Mouse (Mus musculus): ENCODE results near the gene Hectd4.
A peak's percentile ranks its signal among the peaks of the same experiment; 100 is the strongest.
"Not testable (repeated sequence)": the region's sequence is repeated elsewhere in the genome, so short reads cannot be mapped to it uniquely, and the experiment has no call there.

Hectd4 gene

GRCm38 (mm10) chr5:121206984-121207383 lies 13.0 kb upstream of the Hectd4 start:
- DNase-seq: no peak

GRCm38 (mm10) chr5:121209755-121210600 lies 10.0 kb upstream of the Hectd4 start:
- DNase-seq: no peak

GRCm38 (mm10) chr5:121210601-121210924 lies 9.5 kb upstream of the Hectd4 start:
- DNase-seq: no peak

GRCm38 (mm10) chr5:121212108-121212507 lies 7.9 kb upstream of the Hectd4 start:
- no peak for DNase-seq

GRCm38 (mm10) chr5:121214707-121215106 lies 5.3 kb upstream of the Hectd4 start:
- no peak for DNase-seq

- peak; percentile 88 for DNase-seq
Observed at GRCm38 (mm10) chr5:121215380-121216125, 4.5 kb upstream of the Hectd4 start.

GRCm38 (mm10) chr5:121216126-121216446 lies 3.9 kb upstream of the Hectd4 start:
- DNase-seq: peak; percentile 38

GRCm38 (mm10) chr5:121216584-121217312 lies 3.3 kb upstream of the Hectd4 start:
- not testable (repeated sequence) for DNase-seq

- DNase-seq: no peak
Observed at GRCm38 (mm10) chr5:121217313-121217634, 2.7 kb upstream of the Hectd4 start.

GRCm38 (mm10) chr5:121219190-121219589 lies 829 bp upstream of the Hectd4 start:
- peak; percentile 39 for DNase-seq

- DNase-seq: peak; percentile 69
Observed at GRCm38 (mm10) chr5:121220732-121221301, 798 bp downstream of the Hectd4 start.

- no peak for DNase-seq
Observed at GRCm38 (mm10) chr5:121221328-121221850, 1.4 kb downstream of the Hectd4 start.

- not testable (repeated sequence) for DNase-seq
Observed at GRCm38 (mm10) chr5:121224020-121224419, 4.0 kb downstream of the Hectd4 start.

GRCm38 (mm10) chr5:121224856-121225255 lies 4.8 kb downstream of the Hectd4 start:
- DNase-seq: no peak

GRCm38 (mm10) chr5:121225854-121226253 lies 5.8 kb downstream of the Hectd4 start:
- no peak for DNase-seq

- no peak for DNase-seq
Observed at GRCm38 (mm10) chr5:121226406-121226805, 6.4 kb downstream of the Hectd4 start.

GRCm38 (mm10) chr5:121226845-121227244 lies 6.8 kb downstream of the Hectd4 start:
- DNase-seq: no peak

- not testable (repeated sequence) for DNase-seq
Observed at GRCm38 (mm10) chr5:121227330-121227729, 7.3 kb downstream of the Hectd4 start.

- no peak for DNase-seq
Observed at GRCm38 (mm10) chr5:121229182-121229581, 9.2 kb downstream of the Hectd4 start.

GRCm38 (mm10) chr5:121230811-121231210 lies 10.8 kb downstream of the Hectd4 start:
- DNase-seq: no peak

GRCm38 (mm10) chr5:121232789-121233188 lies 12.8 kb downstream of the Hectd4 start:
- DNase-seq: no peak

GRCm38 (mm10) chr5:121233726-121234125 lies 13.7 kb downstream of the Hectd4 start:
- no peak for DNase-seq

GRCm38 (mm10) chr5:121236171-121236570 lies 16.2 kb downstream of the Hectd4 start:
- DNase-seq: peak; percentile 74

Data from cerebellum, adult 9-10 months (tissue).